In genomic region chr2:101652204-101652920, GRCm38 (mm10) we compare ENCODE assay signal across 11 mouse cellular contexts. TPM values are rescaled to one million over a fixed set of nuclear protein-coding genes. Genes with fewer than 3 reads are reported as not detected.
DNase-seq lines count a peak whose midpoint lies in the region; ATAC-seq and TF ChIP-seq lines count a peak whose summit lies in the region.
"Had no signal": no experiment of that assay in that cellular context is flagged by ENCODE, and none has a peak within 500 bp of the region (broad histone marks: within the 10 kb centered on the region; RNA-seq: fewer than 3 reads in every experiment).

No protein-coding gene starts in this region.

- H3K4me2 ChIP-seq in heart, embryonic 14.5 days (ENCODE audit: low read length) = peak overlapping the region; percentile 77
- peak overlapping the region; percentile 52 for H3K4me2 ChIP-seq in embryonic facial prominence, embryonic 15.5 days (replicated peaks)
- peak overlapping the region; percentile 58 for H3K4me2 ChIP-seq in limb, embryonic 14.5 days (replicated peaks; ENCODE audit: low read depth, low read length, severe bottlenecking)
- H3K4me2 ChIP-seq in stomach, embryonic 14.5 days (replicated peaks; ENCODE audit: low read depth, low read length) = peak overlapping the region; percentile 43

- peak overlapping the region; percentile 29 to 32 for H3K4me3 ChIP-seq in heart, embryonic 14.5 days (ENCODE audit: control insufficient read depth in 1 of 2, insufficient read depth in 1 of 2, low read depth in 1 of 2, low read length in 2 of 2)
- H3K4me3 ChIP-seq in G1E (ENCODE audit: low read depth, low read length) = peak overlapping the region; percentile 54; the same call in 1 of the 2 replicates
- H3K4me3 ChIP-seq in embryonic facial prominence, embryonic 15.5 days (replicated peaks) = peak overlapping the region; percentile 34
- H3K4me3 ChIP-seq in limb, embryonic 14.5 days (replicated peaks; ENCODE audit: low read length) = peak overlapping the region; percentile 28
- H3K4me3 ChIP-seq in stomach, embryonic 14.5 days (ENCODE audit: low read depth, low read length) = peak overlapping the region; percentile 4; the same call in 1 of the 2 replicates

- 35% methylated on average over 14 of the region's 14 CpGs for WGBS in heart, embryonic 14.5 days
- 38% methylated on average over 14 of the region's 14 CpGs for WGBS in embryonic facial prominence, embryonic 15.5 days
- 35% methylated on average over 14 of the region's 14 CpGs for WGBS in limb, embryonic 14.5 days
- 44% methylated on average over 14 of the region's 14 CpGs for WGBS in stomach, embryonic 14.5 days

- no peak overlapping the region for H3K27ac ChIP-seq in heart, embryonic 14.5 days (replicated peaks in 1 of 2; ENCODE audit: control insufficient read depth in 1 of 2, insufficient read depth in 1 of 2, low read depth in 2 of 2, low read length in 2 of 2)
- H3K27ac ChIP-seq in embryonic facial prominence, embryonic 15.5 days (replicated peaks) = no peak overlapping the region
- H3K27ac ChIP-seq in limb, embryonic 14.5 days (replicated peaks; ENCODE audit: low read depth, low read length) = no peak overlapping the region
- no peak overlapping the region for H3K27ac ChIP-seq in stomach, embryonic 14.5 days (ENCODE audit: low read length)

- H3K27me3 ChIP-seq in heart, embryonic 14.5 days (ENCODE audit: control insufficient read depth, insufficient read depth, low read length) = no peaks in the 10 kb centered on the region
- peaks cover 10% of the 10 kb centered on the region for H3K27me3 ChIP-seq in G1E (ENCODE audit: insufficient read depth, low read length)
- no peaks in the 10 kb centered on the region; the same call in 1 of the 2 replicates for H3K27me3 ChIP-seq in embryonic facial prominence, embryonic 15.5 days
- H3K27me3 ChIP-seq in limb, embryonic 14.5 days (ENCODE audit: control insufficient read depth, insufficient read depth, low read length) = no peaks in the 10 kb centered on the region
- H3K27me3 ChIP-seq in stomach, embryonic 14.5 days (ENCODE audit: control insufficient read depth, insufficient read depth, low read length) = no peaks in the 10 kb centered on the region

- ATAC-seq in heart, embryonic 14.5 days (ENCODE audit: insufficient number of reproducible peaks, insufficient read depth, low FRiP score, low read depth) = no peak
- peak; percentile 66 for ATAC-seq in G1E (ENCODE audit: extremely low read depth, insufficient number of reproducible peaks, low FRiP score, poor library complexity, severe bottlenecking)
- no peak for ATAC-seq in embryonic facial prominence, embryonic 15.5 days (ENCODE audit: insufficient number of reproducible peaks, low FRiP score, low TSS enrichment, low read depth)
- ATAC-seq in limb, embryonic 14.5 days (ENCODE audit: low FRiP score, low read depth) = peak; percentile 18; the same call in 1 of the 2 replicates
- ATAC-seq in stomach, embryonic 14.5 days (ENCODE audit: insufficient number of reproducible peaks, insufficient read depth, low FRiP score, low read depth) = no peak; the same call in 1 of the 2 replicates
- ATAC-seq in erythroblast, adult 5-6 weeks (replicated peaks; ENCODE audit: low FRiP score, poor library complexity, severe bottlenecking) = no peak

- H3K4me1 ChIP-seq in heart, embryonic 14.5 days (ENCODE audit: control insufficient read depth in 2 of 2, insufficient read depth in 2 of 2, low read length in 2 of 2) = 0 out of 4 replicates have a peak, but pooled peaks cover 0 to 6% of the 10 kb centered on the region in 2 experiments
- H3K4me1 ChIP-seq in G1E (ENCODE audit: insufficient read depth, low read depth, low read length) = peaks cover 24% of the 10 kb centered on the region
- H3K4me1 ChIP-seq in embryonic facial prominence, embryonic 15.5 days = 0 out of 2 replicates have a peak, but pooled peaks cover 4% of the 10 kb centered on the region
- peaks cover 7% of the 10 kb centered on the region; the same call in 1 of the 2 replicates for H3K4me1 ChIP-seq in limb, embryonic 14.5 days (ENCODE audit: control insufficient read depth, insufficient read depth, low read length)
- H3K4me1 ChIP-seq in stomach, embryonic 14.5 days (ENCODE audit: control insufficient read depth, insufficient read depth, low read length) = no peaks in the 10 kb centered on the region

- intact Hi-C loops in heart, postnatal 10 days (cut with DNase I) = loop anchor here (2.0 kb wide), 2 partner anchors 54 to 128 kb away; no protein-coding TSS in a partner anchor

- no peak for TF ChIP-seq CTCF in G1E (IDR thresholded peaks at IDR 0.05; ENCODE audit: low read depth, low read length)

- H3K36me3 ChIP-seq in heart, embryonic 14.5 days (ENCODE audit: control insufficient read depth, insufficient read depth, low read length) = no peaks in the 10 kb centered on the region
- no peaks in the 10 kb centered on the region for H3K36me3 ChIP-seq in G1E (replicated peaks)
- H3K36me3 ChIP-seq in embryonic facial prominence, embryonic 15.5 days = no peaks in the 10 kb centered on the region
- no peaks in the 10 kb centered on the region for H3K36me3 ChIP-seq in limb, embryonic 14.5 days (ENCODE audit: control insufficient read depth, insufficient read depth, low read length)
- H3K36me3 ChIP-seq in stomach, embryonic 14.5 days (ENCODE audit: control insufficient read depth, insufficient read depth, low read length) = no peaks in the 10 kb centered on the region

- H3K9me3 ChIP-seq in heart, embryonic 14.5 days (ENCODE audit: control insufficient read depth, low read length) = no peaks in the 10 kb centered on the region
- no peaks in the 10 kb centered on the region for H3K9me3 ChIP-seq in G1E (replicated peaks)
- H3K9me3 ChIP-seq in embryonic facial prominence, embryonic 15.5 days (replicated peaks) = no peaks in the 10 kb centered on the region
- H3K9me3 ChIP-seq in limb, embryonic 14.5 days (ENCODE audit: control insufficient read depth, low read length) = no peaks in the 10 kb centered on the region
- H3K9me3 ChIP-seq in stomach, embryonic 14.5 days (ENCODE audit: control insufficient read depth, low read depth, low read length) = no peaks in the 10 kb centered on the region

- no peak for TF ChIP-seq POLR2A in limb, embryonic 14.5 days (IDR thresholded peaks at IDR 0.05; ENCODE audit: borderline replicate concordance, extremely low read depth, insufficient read depth, insufficient read length)

- DNase-seq in heart, postnatal 10 days = no peak
- DNase-seq in G1E (ENCODE audit: low spot score) = peak; percentile 4
- DNase-seq in limb, embryonic 14.5 days (ENCODE audit: low spot score) = no peak
- DNase-seq in adrenal gland, adult (ENCODE audit: inconsistent age in 2 of 2, low spot score in 1 of 2) = no peak

- peak overlapping the region; percentile 56 for H3K9ac ChIP-seq in heart, embryonic 14.5 days (ENCODE audit: low read length)
- no peak overlapping the region for H3K9ac ChIP-seq in embryonic facial prominence, embryonic 15.5 days
- H3K9ac ChIP-seq in limb, embryonic 14.5 days (ENCODE audit: low read depth, low read length, severe bottlenecking) = peak overlapping the region; percentile 29; the same call in 1 of the 2 replicates
- H3K9ac ChIP-seq in stomach, embryonic 14.5 days (replicated peaks; ENCODE audit: low read depth, low read length) = no peak overlapping the region

RNA-seq across cellular contexts. Expression of gene B230118H07Rik, which starts 3.0 kb away (rescaled TPM):
- polyA plus RNA-seq in heart, embryonic 14.5 days (2014; fragmentation: Nextera tagmentation; extraction: Ambion mirVana) = 59.9 and 67.0 TPM in 2 replicates
- total RNA-seq in heart, postnatal 10 days (2021) = 10 to 100 TPM; 54.1 to 59.9 TPM
- total RNA-seq in G1E (2014; fragmentation: Nextera tagmentation) (10.2 and 28.7 TPM in 2 replicates), G1E (2017) (72.1 and 76.4 TPM in 2 replicates)
- 1.0 and 1.6 TPM in 2 replicates for polyA plus RNA-seq in G1E (2012)
- polyA plus RNA-seq in embryonic facial prominence, embryonic 15.5 days (2015; fragmentation: Nextera tagmentation; extraction: Ambion mirVana) = 55.0 and 57.2 TPM in 2 replicates
- 14.4 and 22.2 TPM in 2 replicates for polyA plus RNA-seq in limb, embryonic 14.5 days (2012; rRNA removed)
- 47.3 and 56.2 TPM in 2 replicates for polyA plus RNA-seq in limb, embryonic 14.5 days (2014; fragmentation: Nextera tagmentation; extraction: Ambion mirVana)
- 56.7 and 63.4 TPM in 2 replicates for polyA plus RNA-seq in stomach, embryonic 14.5 days (2014; fragmentation: Nextera tagmentation; extraction: Ambion mirVana)
- 16.9 and 21.3 TPM in 2 replicates for total RNA-seq in erythroblast, adult 5-6 weeks (2015; ENCODE audit: low replicate concordance)
- 4.6 and 19.0 TPM in 2 replicates for total RNA-seq in erythroblast, adult 5-6 weeks (2017; ENCODE audit: low replicate concordance)

RNA-seq across cellular contexts. Expression of gene Rag1, which starts 3.1 kb away (rescaled TPM):
- not detected in 2 replicates for polyA plus RNA-seq in heart, embryonic 14.5 days (2014; fragmentation: Nextera tagmentation; extraction: Ambion mirVana)
- total RNA-seq in heart, postnatal 10 days (2021) = 1 to 10 TPM in 1 of 2 experiments, under 1 TPM in 1; 0.94 to 2.4 TPM
- total RNA-seq in G1E (2014; fragmentation: Nextera tagmentation) = not detected in 2 replicates
- total RNA-seq in G1E (2017) = under 0.01 and 0.22 TPM in 2 replicates
- polyA plus RNA-seq in G1E (2012) = 0.01 TPM in 1 of 2 replicates, not detected in the other
- 0.07 and 0.11 TPM in 2 replicates for polyA plus RNA-seq in embryonic facial prominence, embryonic 15.5 days (2015; fragmentation: Nextera tagmentation; extraction: Ambion mirVana)
- polyA plus RNA-seq in limb, embryonic 14.5 days (2012; rRNA removed) = 0.14 and 0.20 TPM in 2 replicates
- 0.15 and 0.29 TPM in 2 replicates for polyA plus RNA-seq in limb, embryonic 14.5 days (2014; fragmentation: Nextera tagmentation; extraction: Ambion mirVana)
- 0.06 TPM in 1 of 2 replicates, not detected in the other for polyA plus RNA-seq in stomach, embryonic 14.5 days (2014; fragmentation: Nextera tagmentation; extraction: Ambion mirVana)
- 0.63 and 0.77 TPM in 2 replicates for total RNA-seq in erythroblast, adult 5-6 weeks (2015; ENCODE audit: low replicate concordance)
- 0.14 and 0.34 TPM in 2 replicates for total RNA-seq in erythroblast, adult 5-6 weeks (2017; ENCODE audit: low replicate concordance)
- total RNA-seq: ES-E14 had no signal
- polyA plus RNA-seq: small intestine, adult 2 months had no signal

RNA-seq across cellular contexts. Expression of gene Traf6, which starts 25.9 kb away (rescaled TPM):
- polyA plus RNA-seq in heart, embryonic 14.5 days (2014; fragmentation: Nextera tagmentation; extraction: Ambion mirVana) = 7.5 and 8.2 TPM in 2 replicates
- total RNA-seq in heart, postnatal 10 days (2021) = 10 to 100 TPM; 13.5 to 14.5 TPM
- total RNA-seq in G1E (2014; fragmentation: Nextera tagmentation) (67.1 and 68.3 TPM in 2 replicates), G1E (2017) (26.1 and 26.6 TPM in 2 replicates)
- 2.3 and 3.0 TPM in 2 replicates for polyA plus RNA-seq in G1E (2012)
- 9.2 and 10.3 TPM in 2 replicates for polyA plus RNA-seq in embryonic facial prominence, embryonic 15.5 days (2015; fragmentation: Nextera tagmentation; extraction: Ambion mirVana)
- 13.2 and 14.6 TPM in 2 replicates for polyA plus RNA-seq in limb, embryonic 14.5 days (2012; rRNA removed)
- 12.8 and 13.8 TPM in 2 replicates for polyA plus RNA-seq in limb, embryonic 14.5 days (2014; fragmentation: Nextera tagmentation; extraction: Ambion mirVana)
- polyA plus RNA-seq in stomach, embryonic 14.5 days (2014; fragmentation: Nextera tagmentation; extraction: Ambion mirVana) = 14.0 and 14.2 TPM in 2 replicates
- 4.8 TPM in 2 replicates for total RNA-seq in erythroblast, adult 5-6 weeks (2015; ENCODE audit: low replicate concordance)
- 2.2 and 5.7 TPM in 2 replicates for total RNA-seq in erythroblast, adult 5-6 weeks (2017; ENCODE audit: low replicate concordance)

RNA-seq across cellular contexts. Expression of gene Rag2, which starts 27.8 kb away (rescaled TPM):
- polyA plus RNA-seq in heart, embryonic 14.5 days (2014; fragmentation: Nextera tagmentation; extraction: Ambion mirVana) = not detected in 2 replicates
- total RNA-seq in heart, postnatal 10 days (2021) = under 1 TPM; 0.12 to 0.17 TPM
- total RNA-seq in G1E (2014; fragmentation: Nextera tagmentation) (not detected in 2 replicates), G1E (2017) (0.06 and 0.11 TPM in 2 replicates)
- polyA plus RNA-seq in G1E (2012) = not detected in 2 replicates
- polyA plus RNA-seq in embryonic facial prominence, embryonic 15.5 days (2015; fragmentation: Nextera tagmentation; extraction: Ambion mirVana) = 0.11 TPM in 1 of 2 replicates, not detected in the other
- polyA plus RNA-seq in limb, embryonic 14.5 days (2012; rRNA removed) = 0.04 TPM in 1 of 2 replicates, not detected in the other
- 0.17 TPM in 1 of 2 replicates, not detected in the other for polyA plus RNA-seq in limb, embryonic 14.5 days (2014; fragmentation: Nextera tagmentation; extraction: Ambion mirVana)
- polyA plus RNA-seq in stomach, embryonic 14.5 days (2014; fragmentation: Nextera tagmentation; extraction: Ambion mirVana) = not detected in 2 replicates
- not detected in 2 replicates for total RNA-seq in erythroblast, adult 5-6 weeks (2015; ENCODE audit: low replicate concordance)
- total RNA-seq in erythroblast, adult 5-6 weeks (2017; ENCODE audit: low replicate concordance) = 0.14 and 1.0 TPM in 2 replicates
- total RNA-seq: ES-E14 had no signal
- polyA plus RNA-seq: frontal cortex, adult 2 months; small intestine, adult 2 months had no signal

Comparison
In these comparisons a context has a peak if more than half of its experiments do, and no peak if none do; other contexts are left out.
1. ATAC-seq: peak in G1E (single experiment) and limb, embryonic 14.5 days (single experiment); none in heart, embryonic 14.5 days (single experiment), embryonic facial prominence, embryonic 15.5 days (single experiment), stomach, embryonic 14.5 days (single experiment) and erythroblast, adult 5-6 weeks (single experiment).
2. H3K4me3 ChIP-seq: peak in every context shown above with its lines; median percentile 54 in G1E; 34 in embryonic facial prominence, embryonic 15.5 days; 30 in heart, embryonic 14.5 days; 28 in limb, embryonic 14.5 days; 4 in stomach, embryonic 14.5 days.
3. H3K9ac ChIP-seq: peak in heart, embryonic 14.5 days (single experiment) and limb, embryonic 14.5 days (single experiment); none in embryonic facial prominence, embryonic 15.5 days (single experiment) and stomach, embryonic 14.5 days (single experiment).
4. Peak in every context shown above with its lines, with median percentiles within 50 percentile points of each other: H3K4me2 ChIP-seq.